Mouse (Mus musculus) forebrain, embryonic 11.5 days (tissue): ENCODE data around the gene Adgrf3. TPM values are rescaled to one million over a fixed set of nuclear protein-coding genes. Genes with fewer than 3 reads are reported as not detected.

Experiments
- ATAC-seq: fragments of 200-750 bp; cut with Nextera tagmentation; replicated peaks from 2 replicates; pipeline ENCODE4 v1.8.0; 2017; ENCODE audit warnings: moderate TSS enrichment; ENCODE audit not compliant: low FRiP score
- DNase-seq: peaks from one replicate; pipeline ENCODE4 v3.0.0-alpha.2; 2017; ENCODE audit warnings: low spot score
- H3K27ac ChIP-seq: fragments of 300-500 bp; sonication (generic); 2 replicates; pipeline ENCODE4 v1.5.1; 2014; ENCODE audit warnings: low read depth, low read length
- H3K27me3 ChIP-seq: fragments of 300-500 bp; sonication (generic); 2 replicates; pipeline ENCODE4 v1.6.1; 2014; ENCODE audit warnings: mild to moderate bottlenecking, low read length, mixed read lengths; ENCODE audit not compliant: control insufficient read depth, insufficient read depth
- H3K36me3 ChIP-seq: fragments of 300-500 bp; sonication (generic); 2 replicates; pipeline ENCODE4 v1.6.1; 2014; ENCODE audit warnings: mild to moderate bottlenecking, low read length, moderate library complexity, mixed read lengths; ENCODE audit not compliant: control insufficient read depth, insufficient read depth
- H3K4me1 ChIP-seq: fragments of 300-500 bp; sonication (generic); replicated peaks from 2 replicates; pipeline ENCODE4 v1.6.1; 2014; ENCODE audit warnings: low read length, mixed read lengths; ENCODE audit not compliant: control insufficient read depth, insufficient read depth
- H3K4me2 ChIP-seq: fragments of 300-500 bp; sonication (generic); 2 replicates; pipeline ENCODE4 v1.6.1; 2014; ENCODE audit warnings: low read depth, mild to moderate bottlenecking, low read length, moderate library complexity, mixed read lengths; ENCODE audit not compliant: severe bottlenecking
- H3K4me3 ChIP-seq: fragments of 300-500 bp; sonication (generic); 2 replicates; pipeline ENCODE4 v1.5.1; 2014; ENCODE audit warnings: low read depth, low read length
- H3K9ac ChIP-seq: fragments of 300-500 bp; sonication (generic); 2 replicates; pipeline ENCODE4 v1.6.1; 2014; ENCODE audit warnings: low read length
- H3K9me3 ChIP-seq: fragments of 300-500 bp; sonication (generic); 2 replicates; pipeline ENCODE4 v1.6.1; 2016; ENCODE audit warnings: low read length, mixed read lengths; ENCODE audit not compliant: control insufficient read depth
- WGBS: fragments of 180-500 bp; shearing (Covaris S2); extraction: QIAGEN DNeasy Blood & Tissue Kit; methylation state at CpG from one replicate; pipeline ENCODE4 v1.1.7; 2014; 5-methylcytosine and 5-hydroxymethylcytosine counted together
- microRNA counts: library from miRNA; unstranded; fragments of <30 nt; microRNA quantifications from one replicate; lab custom pipeline; 2015
- microRNA-seq: library from miRNA; unstranded; fragments of <30 nt; microRNA quantifications from one replicate; pipeline ENCODE4, GENCODE M21; 2016; ENCODE audit not compliant: insufficient number of aligned reads
- polyA plus RNA-seq: library from polyadenylated mRNA; unstranded; fragments of >200 nt; fragmentation: Nextera tagmentation; extraction: Ambion mirVana; gene quantifications from 2 replicates; pipeline ENCODE4 v1.2.1, GENCODE M21; 2014

Adgrf3 gene
- polyA plus RNA-seq, 1 experiment from 2014 or later, result not detected

- H3K27me3 ChIP-seq, result no peaks in the 10 kb centered on the region
- no peak overlapping the region for H3K4me2 ChIP-seq
- H3K9me3 ChIP-seq, result no peaks in the 10 kb centered on the region
- no peak overlapping the region for H3K9ac ChIP-seq
- no peak for DNase-seq
- WGBS, result 45% methylated on average over 4 of the region's 4 CpGs
- ATAC-seq, result no peak
- H3K4me3 ChIP-seq, result no peak overlapping the region
- no peaks in the 10 kb centered on the region for H3K36me3 ChIP-seq
- H3K4me1 ChIP-seq, result peaks cover 5% of the 10 kb centered on the region; the same call in 1 of the 2 replicates
- no peak overlapping the region for H3K27ac ChIP-seq
Measured at GRCm38 (mm10) chr5:30152007-30152406, 53.5 kb downstream of the Adgrf3 start.

GRCm38 (mm10) chr5:30148133-30148920, 57.2 kb downstream of the Adgrf3 start:
- no peaks in the 10 kb centered on the region; the same call in 1 of the 2 replicates for H3K4me1 ChIP-seq
- no peak for ATAC-seq
- no peak overlapping the region for H3K4me3 ChIP-seq
- no peak for DNase-seq
- WGBS, result 86% methylated on average over 5 of the region's 5 CpGs
- no peaks in the 10 kb centered on the region for H3K9me3 ChIP-seq
- H3K27me3 ChIP-seq, result no peaks in the 10 kb centered on the region
- H3K4me2 ChIP-seq, result no peak overlapping the region
- H3K27ac ChIP-seq, result no peak overlapping the region
- peaks cover 4% of the 10 kb centered on the region; the same call in 1 of the 2 replicates for H3K36me3 ChIP-seq
- no peak overlapping the region for H3K9ac ChIP-seq

GRCm38 (mm10) chr5:30146526-30146925, 59.0 kb downstream of the Adgrf3 start:
- Histone ChIP-seq H3K9ac (no peak overlapping the region), H3K36me3 (peaks cover 4% of the 10 kb centered on the region; the same call in 1 of the 2 replicates), H3K27ac (no peak overlapping the region), H3K4me3 (no peak overlapping the region), H3K4me1 (no peaks in the 10 kb centered on the region; the same call in 1 of the 2 replicates), H3K9me3 (no peaks in the 10 kb centered on the region), H3K27me3 (no peaks in the 10 kb centered on the region), H3K4me2 (no peak overlapping the region)
- DNase-seq (no peak), ATAC-seq (no peak)
- WGBS, result 91% methylated on average over 6 of the region's 6 CpGs

MicroRNAs encoded within 50 kb of the gene (microRNA counts, 519-probe panel; counts per million panel counts)
- microRNA mmu-miR-1960 (lab: Ali Mortazavi, UCI), result 31.2 counts per million

Small RNA genes lying within 50 kb of the gene (microRNA-seq; reads per million reads assigned to microRNA genes)
- gene Mir1960, result 2.5 reads per million

Other genes starting within 250 kb of the Adgrf3 start
- not detected in 2 replicates for gene Il6, start 192.6 kb downstream of the Adgrf3 start, polyA plus RNA-seq
- gene Tyms, start 132.1 kb downstream of the Adgrf3 start, polyA plus RNA-seq, result 303 and 309 TPM in 2 replicates
- 17.2 and 19.8 TPM in 2 replicates for gene Garem2, start 100.6 kb downstream of the Adgrf3 start, polyA plus RNA-seq
- gene 3110082J24Rik, start 99.6 kb downstream of the Adgrf3 start, polyA plus RNA-seq, result 3.6 and 4.7 TPM in 2 replicates
- gene Hadha, start 50.6 kb downstream of the Adgrf3 start, polyA plus RNA-seq, result 93.1 and 97.4 TPM in 2 replicates
- gene Hadhb, start 50.5 kb downstream of the Adgrf3 start, polyA plus RNA-seq, result 105 and 108 TPM in 2 replicates
- gene Selenoi, start 26.9 kb upstream of the Adgrf3 start, polyA plus RNA-seq, result 22.7 and 24.1 TPM in 2 replicates
- 0.99 and 1.1 TPM in 2 replicates for gene Drc1, start 75.7 kb upstream of the Adgrf3 start, polyA plus RNA-seq